Mouse (Mus musculus): ENCODE measurements at regions not wholly inside any gene's neighbourhood (a gene's known extent, or its start where the extent isn't known, plus 50 kb on each side); places are given as distances from the start of the nearest gene placed in this dataset.

- WGBS: 91% methylated on average over 4 of the region's 4 CpGs
- no peak overlapping the region for H3K27ac ChIP-seq (ENCODE audit: low read depth, low read length)
These were observed 106.9 kb upstream of the Eif4g2 start for GRCm38 (mm10) chr7:111189731-111190130.

GRCm38 (mm10) chr7:111185954-111186353, 103.1 kb upstream of the Eif4g2 start:
- 93% methylated on average over 7 of the region's 7 CpGs for WGBS

More at GRCm38 (mm10) chr7:111189731-111190130, 106.9 kb upstream of the Eif4g2 start:
- no peaks in the 10 kb centered on the region for H3K36me3 ChIP-seq (ENCODE audit: insufficient read depth, low read length)
- DNase-seq (ENCODE audit: low spot score): no peak
- H3K27me3 ChIP-seq (ENCODE audit: insufficient read depth, low read length): no peaks in the 10 kb centered on the region
- H3K4me3 ChIP-seq (ENCODE audit: low read depth, low read length): no peak overlapping the region
- H3K4me1 ChIP-seq (ENCODE audit: insufficient read depth, low read length): no peaks in the 10 kb centered on the region
- no peak for TF ChIP-seq CTCF (IDR thresholded peaks at IDR 0.05)
- H3K4me2 ChIP-seq (ENCODE audit: low read depth, low read length, poor library complexity, severe bottlenecking): no peak overlapping the region
- no peak overlapping the region for H3K9ac ChIP-seq (replicated peaks; ENCODE audit: low read length, poor library complexity, severe bottlenecking)
- H3K9me3 ChIP-seq (ENCODE audit: low read length): no peaks in the 10 kb centered on the region
- ATAC-seq (ENCODE audit: low FRiP score): no peak

GRCm38 (mm10) chr7:111183512-111183911, 100.7 kb upstream of the Eif4g2 start:
- Histone ChIP-seq H3K27me3 (ENCODE audit: insufficient read depth, low read length) (no peaks in the 10 kb centered on the region), H3K36me3 (ENCODE audit: insufficient read depth, low read length) (no peaks in the 10 kb centered on the region), H3K27ac (ENCODE audit: low read depth, low read length) (no peak overlapping the region), H3K4me3 (ENCODE audit: low read depth, low read length) (no peak overlapping the region), H3K4me2 (ENCODE audit: low read depth, low read length, poor library complexity, severe bottlenecking) (no peak overlapping the region), H3K4me1 (ENCODE audit: insufficient read depth, low read length) (no peaks in the 10 kb centered on the region), H3K9ac (replicated peaks; ENCODE audit: low read length, poor library complexity, severe bottlenecking) (no peak overlapping the region), H3K9me3 (ENCODE audit: low read length) (no peaks in the 10 kb centered on the region)
- DNase-seq (ENCODE audit: low spot score): no peak
- WGBS: 53% methylated on average over 3 of the region's 3 CpGs
- ATAC-seq (ENCODE audit: low FRiP score): no peak
- TF ChIP-seq CTCF (IDR thresholded peaks at IDR 0.05): no peak

More at GRCm38 (mm10) chr7:111185954-111186353, 103.1 kb upstream of the Eif4g2 start:
- Histone ChIP-seq H3K27ac (ENCODE audit: low read depth, low read length) (no peak overlapping the region), H3K9me3 (ENCODE audit: low read length) (no peaks in the 10 kb centered on the region), H3K4me2 (ENCODE audit: low read depth, low read length, poor library complexity, severe bottlenecking) (no peak overlapping the region), H3K36me3 (ENCODE audit: insufficient read depth, low read length) (no peaks in the 10 kb centered on the region), H3K27me3 (ENCODE audit: insufficient read depth, low read length) (no peaks in the 10 kb centered on the region), H3K4me3 (ENCODE audit: low read depth, low read length) (no peak overlapping the region), H3K9ac (replicated peaks; ENCODE audit: low read length, poor library complexity, severe bottlenecking) (no peak overlapping the region), H3K4me1 (ENCODE audit: insufficient read depth, low read length) (no peaks in the 10 kb centered on the region)
- DNase-seq (ENCODE audit: low spot score) (no peak), ATAC-seq (ENCODE audit: low FRiP score) (no peak)
- no peak for TF ChIP-seq CTCF (IDR thresholded peaks at IDR 0.05)

DNA sequence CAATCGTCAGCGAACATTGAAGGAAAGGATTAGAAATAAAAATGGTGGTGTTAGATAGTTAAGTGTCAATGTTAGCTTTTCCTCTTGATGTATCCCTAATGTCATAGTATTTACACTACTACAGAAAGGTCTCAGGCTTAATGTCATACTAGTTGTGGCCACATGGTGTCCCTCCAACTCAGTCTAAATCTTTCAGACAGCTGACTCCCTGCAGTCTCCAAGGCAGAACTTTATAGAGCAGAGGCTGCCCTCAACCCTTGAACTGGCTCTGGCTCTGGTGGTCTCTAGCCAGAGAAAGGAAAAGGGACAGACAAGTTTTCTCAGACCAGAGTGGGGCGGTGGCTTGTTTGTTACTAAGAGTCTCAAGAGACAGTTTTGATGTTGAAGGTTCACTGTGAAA, 99.5 kb upstream of the Eif4g2 start:
- no peak for ATAC-seq (ENCODE audit: low FRiP score)
- Histone ChIP-seq H3K9ac (replicated peaks; ENCODE audit: low read length, poor library complexity, severe bottlenecking) (no peak overlapping the region), H3K27me3 (ENCODE audit: insufficient read depth, low read length) (no peaks in the 10 kb centered on the region), H3K4me2 (ENCODE audit: low read depth, low read length, poor library complexity, severe bottlenecking) (no peak overlapping the region), H3K9me3 (ENCODE audit: low read length) (no peaks in the 10 kb centered on the region), H3K4me1 (ENCODE audit: insufficient read depth, low read length) (no peaks in the 10 kb centered on the region), H3K27ac (ENCODE audit: low read depth, low read length) (no peak overlapping the region), H3K4me3 (ENCODE audit: low read depth, low read length) (no peak overlapping the region), H3K36me3 (ENCODE audit: insufficient read depth, low read length) (no peaks in the 10 kb centered on the region)
- TF ChIP-seq CTCF (IDR thresholded peaks at IDR 0.05): peak; percentile 94
- DNase-seq (ENCODE audit: low spot score): peak; percentile 87
- 83% methylated on average over 3 of the region's 3 CpGs for WGBS

DNA sequence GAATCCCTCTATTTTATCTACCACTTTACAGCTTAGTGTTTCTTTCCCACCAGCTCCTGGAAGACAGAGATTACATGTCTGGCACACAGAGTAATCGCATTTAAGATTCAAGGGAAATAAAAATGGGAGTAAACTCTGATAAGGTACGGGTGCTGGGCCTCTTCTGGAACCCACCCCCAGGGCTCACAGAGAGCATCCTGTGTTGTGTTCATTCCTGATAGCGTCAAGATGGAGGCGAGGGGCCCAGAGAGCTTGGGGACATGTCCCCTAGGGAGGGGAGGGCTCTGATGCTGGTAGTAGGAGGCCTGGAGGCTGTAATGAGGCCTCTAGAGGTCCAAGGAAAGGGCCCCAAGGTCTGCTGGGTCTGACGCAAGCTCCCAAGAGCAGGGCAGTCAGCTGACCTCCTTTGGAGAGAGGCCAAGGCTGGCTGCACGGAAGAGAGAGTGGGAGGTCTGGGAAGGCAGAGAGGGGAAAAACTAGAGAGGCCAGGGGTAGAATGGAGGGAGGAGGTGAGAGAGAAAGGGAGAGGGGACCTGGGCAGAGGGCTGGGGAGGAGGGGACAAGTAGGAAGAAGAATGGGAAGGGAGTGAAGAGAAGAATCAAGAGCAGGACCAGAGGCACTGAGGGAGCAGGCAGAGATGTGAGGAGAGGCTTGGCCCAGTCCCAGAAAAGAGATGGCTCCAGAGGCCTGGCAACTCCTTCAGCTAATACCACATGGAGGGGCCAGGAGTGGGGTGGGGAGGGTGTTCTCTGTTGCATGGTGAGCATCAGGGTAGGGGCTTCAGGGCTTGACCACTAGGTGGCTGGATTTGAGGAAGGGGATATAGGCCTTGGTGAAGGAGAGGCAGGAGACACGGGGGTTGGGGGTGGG, 96.8 kb upstream of the Eif4g2 start:
- no peak overlapping the region for H3K27ac ChIP-seq (ENCODE audit: low read depth, low read length)
- no peaks in the 10 kb centered on the region for H3K36me3 ChIP-seq (ENCODE audit: insufficient read depth, low read length)
- no peaks in the 10 kb centered on the region for H3K9me3 ChIP-seq (ENCODE audit: low read length)
- peak; percentile 52; the same call in 1 of the 2 replicates for ATAC-seq (ENCODE audit: low FRiP score)
- peak; percentile 16; the same call in 1 of the 2 replicates for TF ChIP-seq CTCF (IDR thresholded peaks at IDR 0.05)
- WGBS: 55% methylated on average over 7 of the region's 7 CpGs
- no peaks in the 10 kb centered on the region for H3K4me1 ChIP-seq (ENCODE audit: insufficient read depth, low read length)
- H3K9ac ChIP-seq (replicated peaks; ENCODE audit: low read length, poor library complexity, severe bottlenecking): no peak overlapping the region; the same call in 1 of the 2 replicates
- no peak overlapping the region for H3K4me2 ChIP-seq (ENCODE audit: low read depth, low read length, poor library complexity, severe bottlenecking)
- no peak overlapping the region for H3K4me3 ChIP-seq (ENCODE audit: low read depth, low read length)
- DNase-seq (ENCODE audit: low spot score): peak; percentile 36
- H3K27me3 ChIP-seq (ENCODE audit: insufficient read depth, low read length): no peaks in the 10 kb centered on the region

DNA sequence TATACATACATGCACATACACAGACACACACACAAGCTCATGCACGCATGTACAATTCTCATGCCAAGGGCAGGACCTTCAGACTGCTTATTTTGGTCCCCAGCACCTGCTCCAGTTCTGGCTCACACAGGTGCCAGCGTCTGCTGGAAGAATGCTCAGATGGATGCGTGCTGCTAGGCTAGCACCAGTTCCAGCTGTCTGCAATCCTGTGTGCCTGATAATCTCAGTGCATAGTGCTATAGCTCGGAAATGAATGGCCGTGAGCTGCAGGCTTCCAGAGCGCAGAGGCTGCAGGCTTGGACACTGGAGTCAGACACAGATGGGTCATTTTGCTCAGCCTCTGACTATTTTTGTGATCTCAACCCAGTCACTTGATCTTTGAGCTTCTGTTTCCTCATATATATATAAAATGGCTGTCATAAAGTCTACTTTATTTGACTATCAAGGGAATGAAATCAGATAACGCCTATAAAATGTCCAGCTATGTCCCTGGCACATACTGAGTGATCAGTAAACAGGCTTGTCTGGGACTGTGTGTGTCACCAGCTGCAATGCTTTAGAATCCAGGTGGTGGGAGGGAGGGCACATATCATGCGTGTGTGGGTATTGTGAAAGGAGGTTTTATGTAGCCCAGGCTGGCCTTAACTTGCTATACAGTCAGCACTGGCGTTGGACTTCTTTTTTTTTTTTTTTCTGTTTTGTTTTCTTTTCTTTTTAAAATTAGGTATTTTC, 91.7 kb upstream of the Eif4g2 start:
- TF ChIP-seq CTCF (IDR thresholded peaks at IDR 0.05): no peak
- Histone ChIP-seq H3K9ac (replicated peaks; ENCODE audit: low read length, poor library complexity, severe bottlenecking) (no peak overlapping the region), H3K36me3 (ENCODE audit: insufficient read depth, low read length) (no peaks in the 10 kb centered on the region), H3K4me3 (ENCODE audit: low read depth, low read length) (no peak overlapping the region), H3K4me2 (ENCODE audit: low read depth, low read length, poor library complexity, severe bottlenecking) (no peak overlapping the region), H3K9me3 (ENCODE audit: low read length) (no peaks in the 10 kb centered on the region), H3K4me1 (ENCODE audit: insufficient read depth, low read length) (no peaks in the 10 kb centered on the region), H3K27me3 (ENCODE audit: insufficient read depth, low read length) (no peaks in the 10 kb centered on the region), H3K27ac (ENCODE audit: low read depth, low read length) (no peak overlapping the region)
- DNase-seq (ENCODE audit: low spot score): peak; percentile 53
- ATAC-seq (ENCODE audit: low FRiP score): no peak
- WGBS: 83% methylated on average over 9 of the region's 9 CpGs
